Mouse (Mus musculus) urinary bladder, postnatal 36 days (tissue): ENCODE results near the gene Slc33a1.

Experiments
- DNase-seq, 2 experiments: peaks; one replicate each; pipeline ENCODE4 v3.0.0; 2022; ENCODE audit warnings: low spot score in 2 of 2, mixed read lengths in 1 of 2

Slc33a1 gene

DNA sequence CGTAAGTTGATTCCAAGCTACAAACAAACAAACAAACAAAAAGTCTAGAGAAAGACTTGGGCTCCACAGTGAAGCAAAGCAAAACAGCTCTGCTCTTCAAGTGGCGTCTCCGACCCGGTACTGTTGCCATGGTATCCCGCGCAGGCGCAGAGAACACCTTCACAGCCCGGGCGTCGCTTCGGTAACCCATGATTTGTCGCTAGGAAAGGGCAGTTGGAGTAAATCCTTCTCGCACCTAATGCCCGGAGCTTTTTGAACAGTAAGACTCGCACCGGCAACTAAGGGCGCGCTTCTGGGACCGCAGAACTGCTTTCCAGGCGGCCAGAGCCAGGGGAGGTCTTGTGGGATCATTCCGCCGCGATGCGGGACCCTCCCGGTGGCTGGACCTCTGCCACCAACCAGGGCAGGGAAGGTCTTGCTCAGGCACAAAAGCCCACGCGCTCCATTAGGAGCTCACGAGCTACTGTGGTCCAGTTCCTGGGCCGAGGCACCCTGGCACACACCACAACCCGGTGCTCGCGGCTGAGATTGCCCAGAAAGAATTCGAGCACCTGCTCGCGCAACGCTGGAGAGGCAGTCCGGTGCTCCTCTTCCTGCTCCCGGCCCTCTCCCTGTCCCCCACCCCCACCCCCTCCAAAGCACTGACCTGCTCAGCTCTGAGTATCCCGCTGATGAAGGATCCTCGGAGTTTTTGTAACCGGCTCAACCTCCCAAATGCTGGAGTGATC is 65.8 kb downstream of the Slc33a1 start:
- DNase-seq: peak; percentile 61 to 72

DNA sequence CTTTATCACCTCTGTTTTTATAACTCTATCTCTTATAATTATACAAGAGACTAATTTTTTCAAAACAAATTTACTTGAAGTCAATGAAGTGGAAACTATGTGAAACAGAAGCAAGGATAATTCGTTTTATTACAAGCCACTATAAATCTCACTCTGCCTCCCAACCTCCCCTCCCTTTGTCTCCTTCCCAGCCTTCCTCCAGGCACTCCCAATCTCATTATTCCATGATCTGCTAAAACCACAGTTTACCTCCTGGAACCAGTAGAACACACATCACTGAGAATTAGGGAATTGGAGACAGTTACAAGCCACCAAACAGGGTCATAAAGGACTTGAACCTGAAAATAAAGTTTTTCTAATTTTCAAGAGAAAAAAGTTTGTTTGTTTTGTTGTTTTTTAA is 67.4 kb downstream of the Slc33a1 start:
- DNase-seq: no peak

- DNase-seq: no peak
Observed at GRCm38 (mm10) chr3:63896303-63896702, 68.3 kb downstream of the Slc33a1 start.

- no peak for DNase-seq
Observed at GRCm38 (mm10) chr3:63895786-63896185, 68.8 kb downstream of the Slc33a1 start.

- DNase-seq: peak in 1 of 2 experiments; percentile 1
Observed at GRCm38 (mm10) chr3:63893677-63894076, 70.9 kb downstream of the Slc33a1 start.

- DNase-seq: no peak
Observed at GRCm38 (mm10) chr3:63892154-63892553, 72.4 kb downstream of the Slc33a1 start.
